Mouse (Mus musculus) heart, postnatal 0 days (tissue): ENCODE data around the gene Aamp. TPM values are rescaled to one million over a fixed set of nuclear protein-coding genes. Genes with fewer than 3 reads are reported as not detected.
A peak's percentile ranks its signal among the peaks of the same experiment; 100 is the strongest.

Experiments used
- ATAC-seq: fragments of 200-750 bp; cut with Nextera tagmentation; 2 replicates; pipeline ENCODE4 v1.8.0; 2017; ENCODE audit warnings: low read depth, moderate number of reproducible peaks, moderate library complexity; ENCODE audit not compliant: insufficient read depth
- DNase-seq: peaks from one replicate; pipeline ENCODE4 v3.0.0-alpha.2; 2016; ENCODE audit warnings: low spot score
- H3K27ac ChIP-seq: fragments of 300-500 bp; sonication (generic); 2 replicates; pipeline ENCODE4 v1.5.1; 2014; ENCODE audit warnings: low read depth, mild to moderate bottlenecking
- H3K27me3 ChIP-seq: fragments of 300-500 bp; sonication (generic); 2 replicates; pipeline ENCODE4 v1.6.1; 2014; ENCODE audit warnings: low read length, mixed read lengths; ENCODE audit not compliant: control insufficient read depth, insufficient read depth
- H3K36me3 ChIP-seq: fragments of 300-500 bp; sonication (generic); replicated peaks from 2 replicates; pipeline ENCODE4 v1.6.1; 2014; ENCODE audit warnings: low read length, mixed read lengths; ENCODE audit not compliant: control insufficient read depth, insufficient read depth
- H3K4me1 ChIP-seq: fragments of 300-500 bp; sonication (generic); 2 replicates; pipeline ENCODE4 v1.6.1; 2014; ENCODE audit warnings: antibody characterized with exemption; ENCODE audit not compliant: control insufficient read depth, insufficient read depth
- H3K4me2 ChIP-seq: fragments of 300-500 bp; sonication (generic); 2 replicates; pipeline ENCODE4 v1.6.1; 2014; ENCODE audit warnings: low read depth, mild to moderate bottlenecking, low read length, moderate library complexity
- H3K4me3 ChIP-seq: fragments of 300-500 bp; sonication (generic); 2 replicates; pipeline ENCODE4 v1.5.1; 2014; ENCODE audit warnings: low read depth, low read length
- H3K9ac ChIP-seq: fragments of 300-500 bp; sonication (generic); replicated peaks from 2 replicates; pipeline ENCODE4 v1.6.1; 2014; ENCODE audit warnings: low read depth, low read length, mixed read lengths
- H3K9me3 ChIP-seq: fragments of 300-500 bp; sonication (generic); replicated peaks from 2 replicates; pipeline ENCODE4 v1.6.1; 2016; ENCODE audit warnings: low read length; ENCODE audit not compliant: control insufficient read depth
- CTCF ChIP-seq: IDR thresholded peaks from 2 replicates; pipeline ENCODE4 v1.5.1; 2016; ENCODE audit warnings: antibody characterized with exemption, control low read depth, low read depth
- EP300 ChIP-seq: IDR thresholded peaks from 2 replicates; pipeline ENCODE4 v1.6.1; 2016; ENCODE audit warnings: antibody characterized with exemption, low read depth
- WGBS: fragments of 180-500 bp; shearing (Covaris S2); extraction: QIAGEN DNeasy Blood & Tissue Kit; methylation state at CpG from one replicate; pipeline ENCODE4 v1.1.7; 2014; 5-methylcytosine and 5-hydroxymethylcytosine counted together
- polyA plus RNA-seq: library from polyadenylated mRNA; unstranded; fragments of >200 nt; fragmentation: Nextera tagmentation; extraction: Ambion mirVana; gene quantifications from 2 replicates; pipeline ENCODE4 v1.2.1, GENCODE M21; 2015
- total RNA-seq: library from RNA; depleted of rRNA; stranded (reverse); fragments of >200 nt; gene quantifications from 2 replicates; pipeline ENCODE4 v1.2.3, GENCODE M21; 2014; ENCODE audit warnings: low replicate concordance

Gene Aamp
- total and polyA plus RNA-seq, 2 experiments from 2014 or later: 146 to 165 TPM

DNA sequence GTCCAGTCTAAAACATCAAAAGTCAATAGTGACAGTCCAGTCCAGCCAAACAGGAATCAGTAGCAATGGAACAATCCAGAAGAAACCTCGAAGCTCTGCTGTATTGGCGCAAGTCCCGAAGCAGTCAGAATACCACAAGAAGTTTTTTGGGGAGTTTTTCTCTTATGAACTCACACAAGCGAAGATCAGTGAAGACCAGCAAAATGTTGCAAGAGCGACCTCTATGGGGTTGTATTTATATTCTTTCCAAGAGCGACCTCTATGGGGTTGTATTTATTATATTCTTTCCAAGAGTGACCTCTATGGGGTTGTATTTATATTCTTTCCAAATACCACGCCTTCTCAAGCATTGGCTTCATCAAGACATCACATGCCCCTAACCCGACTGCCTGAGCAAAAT, 15.8 kb downstream of the Aamp start:
- Histone ChIP-seq H3K4me1 (peaks cover 7% of the 10 kb centered on the region), H3K27me3 (no peaks in the 10 kb centered on the region), H3K4me2 (no peak overlapping the region), H3K9me3 (no peaks in the 10 kb centered on the region), H3K4me3 (no peak overlapping the region), H3K36me3 (peaks cover 54% of the 10 kb centered on the region), H3K27ac (no peak overlapping the region), H3K9ac (no peak overlapping the region)
- 82% methylated on average over 8 of the region's 8 CpGs for WGBS
- TF ChIP-seq EP300 (no peak), CTCF (no peak)
- DNase-seq (no peak), ATAC-seq (no peak)

DNA sequence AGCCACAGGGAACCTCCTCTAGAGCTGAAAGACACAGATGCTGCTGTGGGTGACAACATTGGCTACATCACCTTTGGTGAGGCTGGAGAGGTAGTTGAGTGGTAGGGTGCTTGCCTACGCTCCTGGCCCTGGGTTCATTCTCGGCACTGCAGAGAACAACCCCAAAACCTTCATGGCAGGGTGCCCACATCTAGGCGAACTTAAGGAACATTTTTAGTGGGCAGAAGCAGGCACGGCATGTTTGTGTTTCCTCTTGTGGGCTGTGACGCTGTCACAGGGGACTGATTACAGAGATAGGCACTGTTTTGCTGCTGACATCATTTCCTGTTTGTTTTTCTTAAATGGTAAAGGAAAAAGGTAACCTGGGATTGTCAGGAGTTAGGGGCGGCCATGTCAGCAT, 22.0 kb downstream of the Aamp start:
- no peak overlapping the region for H3K9ac ChIP-seq
- H3K4me3 ChIP-seq: no peak overlapping the region
- no peaks in the 10 kb centered on the region for H3K27me3 ChIP-seq
- TF ChIP-seq CTCF (no peak), EP300 (no peak)
- no peak overlapping the region for H3K4me2 ChIP-seq
- H3K27ac ChIP-seq: no peak overlapping the region
- 60% methylated on average over 6 of the region's 6 CpGs for WGBS
- no peak for ATAC-seq
- H3K9me3 ChIP-seq: no peaks in the 10 kb centered on the region
- no peak for DNase-seq
- H3K36me3 ChIP-seq: peaks cover 92% of the 10 kb centered on the region
- no peaks in the 10 kb centered on the region for H3K4me1 ChIP-seq

DNA sequence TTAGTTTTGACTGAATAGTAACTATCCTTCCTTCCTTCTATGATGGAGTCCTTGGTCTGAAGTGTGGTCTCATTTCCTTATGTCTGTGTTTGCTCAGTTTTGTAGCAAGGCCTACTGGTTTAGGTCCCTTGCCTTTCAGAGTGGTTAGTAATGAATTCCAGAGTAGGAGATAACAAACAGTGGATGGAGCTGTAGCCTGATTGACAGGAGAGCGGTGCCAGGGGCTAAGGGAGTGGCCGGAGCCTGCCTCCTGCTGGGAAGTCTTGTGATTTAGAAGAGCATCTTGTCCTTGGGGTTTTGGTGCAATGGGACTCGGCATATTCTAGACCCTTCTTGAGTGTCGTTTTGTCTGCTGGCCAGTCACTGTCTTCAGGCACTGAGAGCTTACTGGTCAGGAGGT, 27.8 kb downstream of the Aamp start:
- H3K36me3 ChIP-seq: peaks cover 87% of the 10 kb centered on the region
- 25% methylated on average over 4 of the region's 4 CpGs for WGBS

DNA sequence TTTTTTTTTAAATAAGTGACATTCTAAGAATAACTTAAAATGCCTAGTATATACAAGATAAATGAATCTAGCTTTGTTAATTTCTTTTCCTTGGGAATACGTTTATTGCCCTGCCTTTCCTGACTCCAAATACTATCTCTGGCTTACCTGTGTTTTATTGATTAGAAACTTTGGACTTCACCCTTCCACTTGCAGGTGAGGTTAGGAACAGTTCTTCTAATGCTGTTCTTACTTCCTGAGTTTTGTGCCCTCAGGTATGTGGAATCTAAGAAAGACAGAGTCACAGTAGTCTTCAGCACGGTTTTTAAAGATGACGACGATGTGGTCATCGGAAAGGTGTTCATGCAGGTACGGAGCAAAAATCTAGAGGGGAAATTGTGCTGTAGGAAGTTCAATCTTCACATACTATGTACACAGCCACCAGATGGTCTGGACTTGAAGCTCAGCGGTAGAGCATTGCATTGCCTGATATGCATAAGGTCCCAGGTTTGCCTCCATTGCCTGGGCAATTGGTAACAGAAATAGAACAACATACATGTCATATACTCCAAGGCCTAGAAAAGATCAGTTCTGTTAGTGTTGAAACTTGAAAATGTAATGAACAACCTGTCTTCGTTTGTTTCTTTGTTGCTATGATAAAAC, 28.7 kb downstream of the Aamp start:
- H3K4me1 ChIP-seq: 0 out of 2 replicates have a peak, but pooled peaks cover 4% of the 10 kb centered on the region
- no peak for DNase-seq
- TF ChIP-seq CTCF (no peak), EP300 (no peak)
- peaks cover 88% of the 10 kb centered on the region for H3K36me3 ChIP-seq
- WGBS: 87% methylated on average over 8 of the region's 8 CpGs
- H3K9ac ChIP-seq: no peak overlapping the region
- H3K4me2 ChIP-seq: no peak overlapping the region
- H3K9me3 ChIP-seq: no peaks in the 10 kb centered on the region
- H3K27me3 ChIP-seq: no peaks in the 10 kb centered on the region
- no peak overlapping the region for H3K4me3 ChIP-seq
- no peak for ATAC-seq
- no peak overlapping the region for H3K27ac ChIP-seq

More for the DNA sequence above, 27.8 kb downstream of the Aamp start:
- DNase-seq: peak; percentile 66
- Histone ChIP-seq H3K4me1 (0 out of 2 replicates have a peak, but pooled peaks cover 4% of the 10 kb centered on the region), H3K9ac (no peak overlapping the region), H3K9me3 (no peaks in the 10 kb centered on the region), H3K4me3 (no peak overlapping the region), H3K27ac (no peak overlapping the region), H3K27me3 (no peaks in the 10 kb centered on the region), H3K4me2 (no peak overlapping the region)
- ATAC-seq: peak; percentile 79
- TF ChIP-seq CTCF: peak; percentile 45
- TF ChIP-seq EP300: no peak

DNA sequence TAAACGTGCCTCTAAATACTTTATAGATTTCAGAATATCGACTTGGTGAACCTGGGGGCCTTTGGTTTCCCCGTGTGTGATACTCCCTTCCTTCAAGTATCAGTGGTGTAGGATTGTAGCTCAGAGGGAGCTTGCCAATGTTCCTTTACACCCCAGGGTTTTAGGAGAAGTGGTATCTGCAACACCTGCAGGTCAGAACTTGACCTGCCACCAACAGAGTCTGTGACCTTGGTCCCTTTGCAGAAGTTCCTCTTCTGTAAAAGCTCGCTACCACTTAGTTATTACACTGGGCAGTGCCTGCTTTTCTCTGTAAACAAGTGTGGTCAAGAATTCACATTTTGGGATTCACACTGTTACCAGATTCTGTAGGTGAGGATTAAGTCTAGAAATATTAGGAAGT, 34.4 kb downstream of the Aamp start:
- no peaks in the 10 kb centered on the region for H3K27me3 ChIP-seq
- 82% methylated on average over 4 of the region's 4 CpGs for WGBS
- ATAC-seq (no peak), DNase-seq (no peak)
- no peak overlapping the region for H3K9ac ChIP-seq
- H3K4me2 ChIP-seq: no peak overlapping the region
- no peak for TF ChIP-seq EP300
- no peak for TF ChIP-seq CTCF
- peaks cover 29% of the 10 kb centered on the region for H3K4me1 ChIP-seq
- no peaks in the 10 kb centered on the region for H3K9me3 ChIP-seq
- H3K4me3 ChIP-seq: no peak overlapping the region
- peaks cover 57% of the 10 kb centered on the region for H3K36me3 ChIP-seq
- H3K27ac ChIP-seq: peak overlapping the region; percentile 87
